Comparison of ENCODE assay signal across 8 mouse cellular contexts in the genomic region with DNA sequence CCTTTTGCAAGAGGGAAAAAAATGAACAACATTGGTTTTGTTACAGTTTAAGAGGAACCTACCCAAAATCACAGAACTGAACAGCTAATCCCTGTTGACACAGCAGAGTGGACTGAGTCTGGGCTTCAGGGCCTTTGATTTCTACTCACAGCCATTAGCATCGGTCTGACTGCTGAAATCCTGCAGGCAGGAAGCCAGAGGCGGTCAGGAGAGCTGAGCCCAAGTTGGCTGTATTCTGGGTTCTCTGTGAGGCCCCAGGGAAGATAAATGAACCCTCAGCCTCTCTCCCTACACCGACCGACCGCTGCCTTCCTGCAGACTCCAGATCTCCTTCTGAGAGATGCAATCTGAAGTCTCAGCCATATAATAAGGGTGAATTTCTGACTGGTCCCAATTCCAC.
DNase-seq lines count a peak whose midpoint lies in the region; ATAC-seq lines count a peak whose summit lies in the region.

No protein-coding gene starts in this region.

- H3K4me1 ChIP-seq in liver, embryonic 12.5 days = peaks cover 9% of the 10 kb centered on the region; the same call in 1 of the 2 replicates

- H3K4me2 ChIP-seq in liver, embryonic 12.5 days = no peak overlapping the region

- no peak overlapping the region for H3K4me3 ChIP-seq in liver, embryonic 12.5 days

- no peak overlapping the region for H3K9ac ChIP-seq in liver, embryonic 12.5 days

- no peaks in the 10 kb centered on the region for H3K36me3 ChIP-seq in liver, embryonic 12.5 days

- peak; percentile 15 to 49 for DNase-seq in adrenal gland, adult (ENCODE audit: inconsistent age in 2 of 2, low spot score in 1 of 2)
- no peak for DNase-seq in adrenal gland, adult 18-20 months (ENCODE audit: low spot score in 2 of 2)
- DNase-seq in liver = peak; percentile 22
- DNase-seq in gastrocnemius, adult 18-20 months (ENCODE audit: low spot score) = peak; percentile 51
- DNase-seq in kidney, postnatal 25 days = peak; percentile 24 to 43
- DNase-seq in embryo, embryonic 10 days (ENCODE audit: low spot score) = no peak
- DNase-seq in thymus, postnatal 36 days = no peak

- no peak for ATAC-seq in liver, embryonic 12.5 days

- WGBS in liver, embryonic 12.5 days (ENCODE audit: insufficient replicate concordance) = 46% methylated on average over 5 of the region's 5 CpGs

- H3K9me3 ChIP-seq in liver, embryonic 12.5 days (replicated peaks) = no peaks in the 10 kb centered on the region; the same call in 1 of the 2 replicates

- H3K27me3 ChIP-seq in liver, embryonic 12.5 days (replicated peaks) = no peaks in the 10 kb centered on the region

- H3K27ac ChIP-seq in liver, embryonic 12.5 days = no peak overlapping the region

Comparison
In these comparisons a context has a peak if more than half of its experiments do, and no peak if none do; other contexts are left out.
1. DNase-seq: peak in adrenal gland, adult (2 of 2), liver (single experiment), gastrocnemius, adult 18-20 months (single experiment) and kidney, postnatal 25 days (2 of 2); none in adrenal gland, adult 18-20 months (0 of 2), embryo, embryonic 10 days (single experiment) and thymus, postnatal 36 days (0 of 2).